Mouse (Mus musculus): ENCODE measurements around the gene 1700001K19Rik.
"Not testable (repeated sequence)": the region's sequence is repeated elsewhere in the genome, so short reads cannot be mapped to it uniquely, and the experiment has no call there.

1700001K19Rik gene

GRCm38 (mm10) chr12:110698523-110699170 is 16.2 kb upstream of the 1700001K19Rik start:
- TF ChIP-seq NANOG (IDR thresholded peaks at IDR 0.05; ENCODE audit: borderline replicate concordance, low read length) (no peak), POU5F1 (IDR thresholded peaks at IDR 0.05; ENCODE audit: borderline replicate concordance, low read length) (no peak), CTCF (conservative IDR thresholded peaks at IDR 0.05; ENCODE audit: low read length) (no peak)

GRCm38 (mm10) chr12:110698080-110698479 is 15.7 kb upstream of the 1700001K19Rik start:
- Histone ChIP-seq H3K27me3 (ENCODE audit: insufficient read depth, low read length) (no peaks in the 10 kb centered on the region), H3K4me3 (replicated peaks; ENCODE audit: low read length) (peak overlapping the region; percentile 89), H3K9me3 (ENCODE audit: low read length) (no peaks in the 10 kb centered on the region), H3K36me3 (ENCODE audit: insufficient read depth, low read length) (peaks cover 26% of the 10 kb centered on the region), H3K4me1 (replicated peaks; ENCODE audit: low read depth, low read length) (peaks cover 60% of the 10 kb centered on the region)
- TF ChIP-seq NANOG (IDR thresholded peaks at IDR 0.05; ENCODE audit: borderline replicate concordance, low read length) (no peak), POU5F1 (IDR thresholded peaks at IDR 0.05; ENCODE audit: borderline replicate concordance, low read length) (no peak), CTCF (conservative IDR thresholded peaks at IDR 0.05; ENCODE audit: low read length) (no peak)

More at GRCm38 (mm10) chr12:110698523-110699170, 16.2 kb upstream of the 1700001K19Rik start:
- peaks cover 65% of the 10 kb centered on the region for H3K4me1 ChIP-seq (replicated peaks; ENCODE audit: low read depth, low read length)
- no peaks in the 10 kb centered on the region for H3K9me3 ChIP-seq (ENCODE audit: low read length)
- H3K4me3 ChIP-seq (replicated peaks; ENCODE audit: low read length) = peak overlapping the region; percentile 89
- H3K27me3 ChIP-seq (ENCODE audit: insufficient read depth, low read length) = no peaks in the 10 kb centered on the region
- peaks cover 21% of the 10 kb centered on the region for H3K36me3 ChIP-seq (ENCODE audit: insufficient read depth, low read length)

- H3K27me3 ChIP-seq (ENCODE audit: insufficient read depth, low read length) = no peaks in the 10 kb centered on the region
- H3K4me1 ChIP-seq (replicated peaks; ENCODE audit: low read depth, low read length) = peaks cover 59% of the 10 kb centered on the region
- H3K36me3 ChIP-seq (ENCODE audit: insufficient read depth, low read length) = peaks cover 32% of the 10 kb centered on the region
- H3K4me3 ChIP-seq (replicated peaks; ENCODE audit: low read length) = peak overlapping the region; percentile 89
- H3K9me3 ChIP-seq (ENCODE audit: low read length) = no peaks in the 10 kb centered on the region
- TF ChIP-seq NANOG (IDR thresholded peaks at IDR 0.05; ENCODE audit: borderline replicate concordance, low read length) (no peak), POU5F1 (IDR thresholded peaks at IDR 0.05; ENCODE audit: borderline replicate concordance, low read length) (no peak), CTCF (conservative IDR thresholded peaks at IDR 0.05; ENCODE audit: low read length) (no peak)
These were observed 15.0 kb upstream of the 1700001K19Rik start for GRCm38 (mm10) chr12:110697457-110697856.

- H3K36me3 ChIP-seq (ENCODE audit: insufficient read depth, low read length) = peaks cover 36% of the 10 kb centered on the region
- TF ChIP-seq NANOG (IDR thresholded peaks at IDR 0.05; ENCODE audit: borderline replicate concordance, low read length) (no peak), POU5F1 (IDR thresholded peaks at IDR 0.05; ENCODE audit: borderline replicate concordance, low read length) (no peak), CTCF (conservative IDR thresholded peaks at IDR 0.05; ENCODE audit: low read length) (no peak)
- H3K9me3 ChIP-seq (ENCODE audit: low read length) = no peaks in the 10 kb centered on the region
- H3K4me3 ChIP-seq (replicated peaks; ENCODE audit: low read length) = peak overlapping the region; percentile 89
- no peaks in the 10 kb centered on the region for H3K27me3 ChIP-seq (ENCODE audit: insufficient read depth, low read length)
- H3K4me1 ChIP-seq (replicated peaks; ENCODE audit: low read depth, low read length) = peaks cover 54% of the 10 kb centered on the region
These were observed 14.6 kb upstream of the 1700001K19Rik start for GRCm38 (mm10) chr12:110696975-110697400.

- H3K9me3 ChIP-seq (ENCODE audit: low read length) = no peaks in the 10 kb centered on the region
- TF ChIP-seq NANOG (IDR thresholded peaks at IDR 0.05; ENCODE audit: borderline replicate concordance, low read length) (no peak), CTCF (conservative IDR thresholded peaks at IDR 0.05; ENCODE audit: low read length) (no peak)
- peaks cover 43% of the 10 kb centered on the region for H3K36me3 ChIP-seq (ENCODE audit: insufficient read depth, low read length)
- H3K4me1 ChIP-seq (replicated peaks; ENCODE audit: low read depth, low read length) = peaks cover 53% of the 10 kb centered on the region
- H3K4me3 ChIP-seq (replicated peaks; ENCODE audit: low read length) = peak overlapping the region; percentile 99
- no peaks in the 10 kb centered on the region for H3K27me3 ChIP-seq (ENCODE audit: insufficient read depth, low read length)
These were observed 14.0 kb upstream of the 1700001K19Rik start for GRCm38 (mm10) chr12:110696173-110696974.

- H3K27me3 ChIP-seq (ENCODE audit: insufficient read depth, low read length) = no peaks in the 10 kb centered on the region
- peaks cover 45% of the 10 kb centered on the region for H3K36me3 ChIP-seq (ENCODE audit: insufficient read depth, low read length)
- peaks cover 48% of the 10 kb centered on the region for H3K4me1 ChIP-seq (replicated peaks; ENCODE audit: low read depth, low read length)
- no peak for TF ChIP-seq NANOG (IDR thresholded peaks at IDR 0.05; ENCODE audit: borderline replicate concordance, low read length)
- TF ChIP-seq CTCF (conservative IDR thresholded peaks at IDR 0.05; ENCODE audit: low read length) = no peak
- TF ChIP-seq POU5F1 (IDR thresholded peaks at IDR 0.05; ENCODE audit: borderline replicate concordance, low read length) = no peak
- peak overlapping the region; percentile 99 for H3K4me3 ChIP-seq (replicated peaks; ENCODE audit: low read length)
- no peaks in the 10 kb centered on the region for H3K9me3 ChIP-seq (ENCODE audit: low read length)
These were observed 13.3 kb upstream of the 1700001K19Rik start for GRCm38 (mm10) chr12:110695676-110696171.

GRCm38 (mm10) chr12:110693378-110693777 is 11.0 kb upstream of the 1700001K19Rik start:
- H3K36me3 ChIP-seq (ENCODE audit: insufficient read depth, low read length) = peaks cover 66% of the 10 kb centered on the region
- not testable (repeated sequence) for H3K9me3 ChIP-seq (ENCODE audit: low read length); H3K27me3 ChIP-seq (ENCODE audit: insufficient read depth, low read length)
- peak overlapping the region; percentile 99 for H3K4me3 ChIP-seq (replicated peaks; ENCODE audit: low read length)
- H3K4me1 ChIP-seq (replicated peaks; ENCODE audit: low read depth, low read length) = peaks cover 44% of the 10 kb centered on the region

GRCm38 (mm10) chr12:110689919-110690643 is 7.7 kb upstream of the 1700001K19Rik start:
- no peaks in the 10 kb centered on the region for H3K9me3 ChIP-seq (ENCODE audit: low read length)
- no peaks in the 10 kb centered on the region for H3K27me3 ChIP-seq (ENCODE audit: insufficient read depth, low read length)
- peaks cover 81% of the 10 kb centered on the region for H3K36me3 ChIP-seq (ENCODE audit: insufficient read depth, low read length)
- H3K4me1 ChIP-seq (replicated peaks; ENCODE audit: low read depth, low read length) = peaks cover 61% of the 10 kb centered on the region
- no peak for TF ChIP-seq POU5F1 (IDR thresholded peaks at IDR 0.05; ENCODE audit: borderline replicate concordance, low read length)
- no peak for TF ChIP-seq CTCF (conservative IDR thresholded peaks at IDR 0.05; ENCODE audit: low read length)
- TF ChIP-seq NANOG (IDR thresholded peaks at IDR 0.05; ENCODE audit: borderline replicate concordance, low read length) = no peak
- H3K4me3 ChIP-seq (replicated peaks; ENCODE audit: low read length) = no peak overlapping the region

- H3K27me3 ChIP-seq (ENCODE audit: insufficient read depth, low read length); H3K4me3 ChIP-seq (replicated peaks; ENCODE audit: low read length); H3K9me3 ChIP-seq (ENCODE audit: low read length): not testable (repeated sequence)
- H3K36me3 ChIP-seq (ENCODE audit: insufficient read depth, low read length) = peaks cover 73% of the 10 kb centered on the region
- H3K4me1 ChIP-seq (replicated peaks; ENCODE audit: low read depth, low read length) = peaks cover 68% of the 10 kb centered on the region
These were observed 6.5 kb upstream of the 1700001K19Rik start for GRCm38 (mm10) chr12:110688921-110689320.

Measured in E14TG2a.4 (cell line).